Mouse (Mus musculus) heart, postnatal 0 days (tissue): Measurements from ENCODE around the gene Zim1. TPM values are rescaled to one million over a fixed set of nuclear protein-coding genes. Genes with fewer than 3 reads are reported as not detected.

Experiments used
- ATAC-seq: fragments of 200-750 bp; cut with Nextera tagmentation; 2 replicates; pipeline ENCODE4 v1.8.0; 2017; ENCODE audit warnings: low read depth, moderate number of reproducible peaks, moderate library complexity; ENCODE audit not compliant: insufficient read depth
- DNase-seq: peaks from one replicate; pipeline ENCODE4 v3.0.0-alpha.2; 2016; ENCODE audit warnings: low spot score
- H3K27ac ChIP-seq: fragments of 300-500 bp; sonication (generic); 2 replicates; pipeline ENCODE4 v1.5.1; 2014; ENCODE audit warnings: low read depth, mild to moderate bottlenecking
- H3K27me3 ChIP-seq: fragments of 300-500 bp; sonication (generic); 2 replicates; pipeline ENCODE4 v1.6.1; 2014; ENCODE audit warnings: low read length, mixed read lengths; ENCODE audit not compliant: control insufficient read depth, insufficient read depth
- H3K36me3 ChIP-seq: fragments of 300-500 bp; sonication (generic); replicated peaks from 2 replicates; pipeline ENCODE4 v1.6.1; 2014; ENCODE audit warnings: low read length, mixed read lengths; ENCODE audit not compliant: control insufficient read depth, insufficient read depth
- H3K4me1 ChIP-seq: fragments of 300-500 bp; sonication (generic); 2 replicates; pipeline ENCODE4 v1.6.1; 2014; ENCODE audit warnings: antibody characterized with exemption; ENCODE audit not compliant: control insufficient read depth, insufficient read depth
- H3K4me2 ChIP-seq: fragments of 300-500 bp; sonication (generic); 2 replicates; pipeline ENCODE4 v1.6.1; 2014; ENCODE audit warnings: low read depth, mild to moderate bottlenecking, low read length, moderate library complexity
- H3K4me3 ChIP-seq: fragments of 300-500 bp; sonication (generic); 2 replicates; pipeline ENCODE4 v1.5.1; 2014; ENCODE audit warnings: low read depth, low read length
- H3K9ac ChIP-seq: fragments of 300-500 bp; sonication (generic); replicated peaks from 2 replicates; pipeline ENCODE4 v1.6.1; 2014; ENCODE audit warnings: low read depth, low read length, mixed read lengths
- H3K9me3 ChIP-seq: fragments of 300-500 bp; sonication (generic); replicated peaks from 2 replicates; pipeline ENCODE4 v1.6.1; 2016; ENCODE audit warnings: low read length; ENCODE audit not compliant: control insufficient read depth
- CTCF ChIP-seq: IDR thresholded peaks from 2 replicates; pipeline ENCODE4 v1.5.1; 2016; ENCODE audit warnings: antibody characterized with exemption, control low read depth, low read depth
- EP300 ChIP-seq: IDR thresholded peaks from 2 replicates; pipeline ENCODE4 v1.6.1; 2016; ENCODE audit warnings: antibody characterized with exemption, low read depth
- WGBS: fragments of 180-500 bp; shearing (Covaris S2); extraction: QIAGEN DNeasy Blood & Tissue Kit; methylation state at CpG from one replicate; pipeline ENCODE4 v1.1.7; 2014; 5-methylcytosine and 5-hydroxymethylcytosine counted together
- polyA plus RNA-seq: library from polyadenylated mRNA; unstranded; fragments of >200 nt; fragmentation: Nextera tagmentation; extraction: Ambion mirVana; gene quantifications from 2 replicates; pipeline ENCODE4 v1.2.1, GENCODE M21; 2015
- total RNA-seq: library from RNA; depleted of rRNA; stranded (reverse); fragments of >200 nt; gene quantifications from 2 replicates; pipeline ENCODE4 v1.2.3, GENCODE M21; 2014; ENCODE audit warnings: low replicate concordance; rRNA removed

Zim1 gene
- 5.6 and 10.7 TPM in 2 replicates for total RNA-seq
- polyA plus RNA-seq = 1.3 and 1.6 TPM in 2 replicates

DNA sequence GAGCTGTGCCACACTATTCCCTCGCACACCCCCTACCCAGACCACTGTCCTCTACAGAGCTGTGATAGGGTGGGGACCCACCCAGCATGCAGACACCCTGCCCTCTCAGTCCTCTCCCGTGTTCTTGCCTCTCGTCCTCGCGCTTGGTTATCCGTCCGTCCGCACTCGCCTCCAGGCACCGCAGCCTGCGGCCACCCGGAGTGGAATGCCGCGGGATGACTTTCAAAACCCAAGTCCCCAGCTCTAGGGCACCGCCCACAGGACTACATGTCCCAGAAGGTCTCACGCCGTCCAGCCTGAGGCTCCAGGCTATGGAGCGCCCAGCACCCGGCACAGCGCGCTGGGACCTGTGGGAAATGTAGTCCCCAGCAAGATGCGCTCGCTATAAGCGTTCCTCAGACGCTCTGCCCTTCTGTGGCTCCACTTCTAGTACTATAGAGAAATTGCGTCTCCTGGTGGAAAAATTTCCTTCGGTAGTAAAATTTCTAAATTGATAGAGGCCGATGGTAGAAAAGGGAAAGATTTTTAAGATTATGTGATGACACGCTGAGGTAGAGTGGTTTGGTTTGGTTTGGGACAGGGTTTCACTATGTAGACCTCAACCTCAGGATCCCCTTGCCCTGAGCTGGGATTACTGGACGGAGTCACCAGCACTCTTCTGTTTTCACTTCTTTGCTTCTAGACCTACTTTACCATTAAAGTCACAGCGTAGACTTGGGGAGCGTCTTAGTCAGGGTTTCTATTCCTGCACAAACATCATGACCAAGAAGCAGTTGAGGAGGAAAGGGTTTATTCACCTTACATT is at the start of gene Zim1:
Gene Zim1, minus strand, starts transcription at position 210 of the 805 bp plus-strand sequence.
- peak; percentile 100 for ATAC-seq
- Histone ChIP-seq H3K4me2 (peak within 1 kb of the TSS; percentile 76), H3K4me3 (peak within 1 kb of the TSS; percentile 52), H3K36me3 (no peaks in the 10 kb centered on the region), H3K4me1 (no peaks in the 10 kb centered on the region), H3K27ac (0 out of 2 replicates have a peak within 1 kb of the TSS, but pooled peaks have one; percentile 18), H3K27me3 (no peaks in the 10 kb centered on the region), H3K9me3 (no peaks in the 10 kb centered on the region), H3K9ac (peak within 1 kb of the TSS; percentile 42; the same call in 1 of the 2 replicates)
- WGBS = 9% methylated on average over 32 of the region's 32 CpGs
- peak; percentile 13; the same call in 1 of the 2 replicates for TF ChIP-seq CTCF
- no peak for TF ChIP-seq EP300
- peak; percentile 84 for DNase-seq

DNA sequence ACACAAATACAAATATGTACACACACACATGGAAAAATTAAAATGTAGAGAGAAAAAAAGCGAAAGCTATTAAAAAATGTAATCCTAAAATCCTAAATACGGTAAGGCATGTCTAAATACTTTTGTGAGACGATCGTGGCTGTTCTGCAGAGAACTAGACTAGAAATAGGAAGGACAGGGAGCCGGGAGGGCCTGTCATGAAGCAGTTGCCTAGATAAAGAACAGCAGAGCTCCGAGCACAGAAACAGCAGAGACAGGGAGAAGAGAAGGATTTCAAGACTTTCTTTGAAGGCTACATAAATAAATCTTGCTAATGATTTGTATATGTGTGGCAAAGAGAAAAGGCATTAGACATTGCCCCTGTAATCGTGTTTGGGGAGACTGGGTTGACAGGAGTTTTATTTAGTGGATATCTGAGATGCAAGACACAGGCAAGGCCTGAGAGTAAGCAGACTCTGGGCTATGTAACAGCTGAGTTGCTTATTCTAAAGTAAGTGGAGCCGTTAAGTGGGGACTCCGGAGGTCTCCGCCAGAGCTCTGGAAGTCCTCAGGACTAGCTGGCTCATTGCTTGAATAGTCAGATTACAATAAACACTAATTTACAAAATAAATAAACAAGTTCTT is 48.1 kb upstream of the Zim1 start:
- Histone ChIP-seq H3K9ac (no peak overlapping the region), H3K9me3 (no peaks in the 10 kb centered on the region), H3K27ac (peak overlapping the region; percentile 30; the same call in 1 of the 2 replicates), H3K4me2 (no peak overlapping the region), H3K36me3 (no peaks in the 10 kb centered on the region), H3K27me3 (no peaks in the 10 kb centered on the region), H3K4me1 (no peaks in the 10 kb centered on the region), H3K4me3 (no peak overlapping the region)
- TF ChIP-seq EP300 = no peak
- no peak for TF ChIP-seq CTCF
- ATAC-seq (no peak), DNase-seq (no peak)
- 24% methylated on average over 10 of the region's 10 CpGs for WGBS

DNA sequence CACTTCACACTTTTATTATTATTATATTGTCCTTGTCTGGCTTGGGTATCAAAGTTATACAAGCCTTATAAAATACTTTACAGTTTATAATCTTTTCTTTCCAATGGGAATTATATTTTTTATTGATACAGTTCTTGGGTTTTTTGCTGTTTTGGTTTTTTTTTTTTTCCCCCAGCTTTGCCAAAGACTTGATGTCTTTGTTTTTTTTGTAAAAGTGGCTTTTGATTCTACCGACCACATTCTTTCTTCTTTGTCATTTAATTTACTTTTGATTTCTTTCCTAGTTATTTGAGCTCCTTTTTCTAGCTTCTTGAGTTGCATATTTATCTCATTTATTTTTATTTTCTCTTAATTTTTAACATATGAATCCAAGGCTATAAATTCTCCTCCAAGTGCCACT is 39.8 kb upstream of the Zim1 start:
- WGBS = 82% methylated on average over 1 of the region's 1 CpGs
- no peaks in the 10 kb centered on the region for H3K27me3 ChIP-seq
- ATAC-seq = no peak

DNA sequence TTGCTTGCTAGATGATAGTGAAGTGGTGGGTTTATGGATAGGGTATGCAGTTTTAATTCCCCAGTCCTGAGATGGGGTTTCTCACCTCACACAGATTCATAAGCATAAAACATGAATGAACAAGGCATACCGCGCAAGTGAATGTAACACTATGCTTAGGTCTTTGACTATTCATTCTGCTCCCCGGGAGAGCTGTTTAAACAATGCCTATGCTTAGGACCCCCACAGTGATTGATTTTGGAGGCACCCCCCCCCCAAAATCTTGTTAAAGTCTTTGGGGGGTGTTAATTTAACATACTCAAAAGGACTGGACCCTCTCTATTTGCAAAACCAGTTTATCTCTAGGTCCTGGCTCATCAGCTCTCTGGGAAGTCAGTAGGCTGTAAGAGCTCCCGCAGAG is 35.7 kb upstream of the Zim1 start:
- Histone ChIP-seq H3K4me2 (peak overlapping the region; percentile 64), H3K4me3 (peak overlapping the region; percentile 61), H3K36me3 (no peaks in the 10 kb centered on the region), H3K27me3 (no peaks in the 10 kb centered on the region), H3K9ac (no peak overlapping the region; the same call in 1 of the 2 replicates), H3K27ac (no peak overlapping the region), H3K9me3 (0 out of 2 replicates have a peak, but pooled peaks cover 14% of the 10 kb centered on the region), H3K4me1 (no peaks in the 10 kb centered on the region)
- no peak for ATAC-seq
- WGBS = 44% methylated on average over 4 of the region's 4 CpGs
- DNase-seq = no peak
- no peak for TF ChIP-seq EP300
- no peak for TF ChIP-seq CTCF

More for the DNA sequence above, 39.8 kb upstream of the Zim1 start:
- no peak for DNase-seq
- Histone ChIP-seq H3K9me3 (no peaks in the 10 kb centered on the region), H3K4me3 (no peak overlapping the region), H3K4me2 (no peak overlapping the region), H3K36me3 (no peaks in the 10 kb centered on the region), H3K27ac (no peak overlapping the region), H3K9ac (no peak overlapping the region), H3K4me1 (no peaks in the 10 kb centered on the region)
- no peak for TF ChIP-seq EP300
- TF ChIP-seq CTCF = no peak

DNA sequence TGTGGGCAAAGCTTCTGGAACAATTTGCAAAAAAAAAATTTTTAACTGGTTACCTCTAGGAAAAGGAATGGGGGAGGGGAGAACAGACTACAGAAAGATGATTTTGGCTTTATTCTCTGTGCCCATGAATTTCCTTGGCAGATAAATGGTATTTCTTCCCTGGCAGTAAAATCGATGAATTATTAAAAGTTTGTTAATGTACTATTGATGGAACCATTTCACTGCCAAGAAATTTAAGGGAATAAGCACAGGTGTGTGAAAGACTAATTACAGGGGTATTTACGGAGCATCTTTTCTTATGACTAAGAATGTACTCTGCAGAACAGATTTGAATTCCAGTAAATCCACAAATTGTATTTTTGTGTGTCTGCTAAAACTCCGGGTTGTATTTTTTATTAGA is 35.1 kb upstream of the Zim1 start:
- DNase-seq (no peak), ATAC-seq (no peak)
- no peak overlapping the region for H3K27ac ChIP-seq
- H3K9me3 ChIP-seq = 0 out of 2 replicates have a peak, but pooled peaks cover 14% of the 10 kb centered on the region
- no peaks in the 10 kb centered on the region for H3K27me3 ChIP-seq
- H3K4me2 ChIP-seq = peak overlapping the region; percentile 64
- 43% methylated on average over 3 of the region's 3 CpGs for whole genome bisulfite sequencing
- TF ChIP-seq EP300 (no peak), CTCF (no peak)
- H3K9ac ChIP-seq = no peak overlapping the region
- no peaks in the 10 kb centered on the region for H3K36me3 ChIP-seq
- no peaks in the 10 kb centered on the region for H3K4me1 ChIP-seq
- H3K4me3 ChIP-seq = peak overlapping the region; percentile 61
